Mouse (Mus musculus): Measurements from ENCODE around the gene Stt3b. TPM values are rescaled to one million over a fixed set of nuclear protein-coding genes. Genes with fewer than 3 reads are reported as not detected.
A peak's percentile ranks its signal among the peaks of the same experiment; 100 is the strongest.

The Stt3b gene
- total RNA-seq, 2 experiments from 2014 or later = 76.4 to 79.4 TPM

GRCm38 (mm10) chr9:115214572-115215571 is 95.3 kb downstream of the Stt3b start:
- peak; percentile 27; the same call in 1 of the 2 replicates for TF ChIP-seq CTCF (conservative IDR thresholded peaks at IDR 0.05)
- DNase-seq (ENCODE audit: low spot score in 2 of 2) = no peak

GRCm38 (mm10) chr9:115213755-115214264 is 96.4 kb downstream of the Stt3b start:
- DNase-seq (ENCODE audit: low spot score in 2 of 2) = no peak
- Histone ChIP-seq H3K4me3 (no peak overlapping the region), H3K27ac (no peak overlapping the region)
- peak; percentile 41 for TF ChIP-seq CTCF (conservative IDR thresholded peaks at IDR 0.05)

More at GRCm38 (mm10) chr9:115214572-115215571, 95.3 kb downstream of the Stt3b start:
- H3K27ac ChIP-seq = no peak overlapping the region
- no peak overlapping the region for H3K4me3 ChIP-seq

GRCm38 (mm10) chr9:115210535-115210934 is 99.7 kb downstream of the Stt3b start:
- DNase-seq (ENCODE audit: low spot score in 2 of 2) = no peak

GRCm38 (mm10) chr9:115209737-115210136 is 100.5 kb downstream of the Stt3b start:
- H3K4me3 ChIP-seq = no peak overlapping the region
- DNase-seq (ENCODE audit: low spot score in 2 of 2) = no peak
- no peak overlapping the region for H3K27ac ChIP-seq
- TF ChIP-seq CTCF (conservative IDR thresholded peaks at IDR 0.05) = no peak

More at GRCm38 (mm10) chr9:115210535-115210934, 99.7 kb downstream of the Stt3b start:
- TF ChIP-seq CTCF (conservative IDR thresholded peaks at IDR 0.05) = no peak
- H3K4me3 ChIP-seq = no peak overlapping the region
- no peak overlapping the region for H3K27ac ChIP-seq

GRCm38 (mm10) chr9:115206219-115206618 is 104.0 kb downstream of the Stt3b start:
- no peak for TF ChIP-seq CTCF (conservative IDR thresholded peaks at IDR 0.05)
- peak; percentile 28 to 49 for DNase-seq (ENCODE audit: low spot score in 2 of 2)
- H3K4me3 ChIP-seq = no peak overlapping the region
- no peak overlapping the region for H3K27ac ChIP-seq

GRCm38 (mm10) chr9:115205491-115205890 is 104.7 kb downstream of the Stt3b start:
- Histone ChIP-seq H3K4me3 (no peak overlapping the region), H3K27ac (no peak overlapping the region)
- TF ChIP-seq CTCF (conservative IDR thresholded peaks at IDR 0.05) = no peak
- DNase-seq (ENCODE audit: low spot score in 2 of 2) = peak in 1 of 2 experiments; percentile 13

- DNase-seq (ENCODE audit: low spot score in 2 of 2) = no peak
- no peak for TF ChIP-seq CTCF (conservative IDR thresholded peaks at IDR 0.05)
- no peak overlapping the region for H3K27ac ChIP-seq
- no peak overlapping the region for H3K4me3 ChIP-seq
Measured at GRCm38 (mm10) chr9:115203136-115203535, 107.1 kb downstream of the Stt3b start.

GRCm38 (mm10) chr9:115201264-115201663 is 109.0 kb downstream of the Stt3b start:
- no peak for TF ChIP-seq CTCF (conservative IDR thresholded peaks at IDR 0.05)
- no peak overlapping the region for H3K4me3 ChIP-seq
- H3K27ac ChIP-seq = no peak overlapping the region
- no peak for DNase-seq (ENCODE audit: low spot score in 2 of 2)

GRCm38 (mm10) chr9:115200166-115200862 is 109.9 kb downstream of the Stt3b start:
- no peak overlapping the region for H3K27ac ChIP-seq
- no peak for DNase-seq (ENCODE audit: low spot score in 2 of 2)
- TF ChIP-seq CTCF (conservative IDR thresholded peaks at IDR 0.05) = no peak
- H3K4me3 ChIP-seq = no peak overlapping the region

GRCm38 (mm10) chr9:115197082-115197481 is 113.1 kb downstream of the Stt3b start:
- DNase-seq (ENCODE audit: low spot score in 2 of 2) = no peak
- no peak overlapping the region for H3K27ac ChIP-seq
- TF ChIP-seq CTCF (conservative IDR thresholded peaks at IDR 0.05) = no peak

GRCm38 (mm10) chr9:115192890-115193289 is 117.3 kb downstream of the Stt3b start:
- H3K27ac ChIP-seq = no peak overlapping the region
- H3K4me3 ChIP-seq = no peak overlapping the region
- DNase-seq (ENCODE audit: low spot score in 2 of 2) = no peak
- peak; percentile 26; the same call in 1 of the 2 replicates for TF ChIP-seq CTCF (conservative IDR thresholded peaks at IDR 0.05)

More at GRCm38 (mm10) chr9:115197082-115197481, 113.1 kb downstream of the Stt3b start:
- H3K4me3 ChIP-seq = no peak overlapping the region
